Mouse (Mus musculus): ENCODE measurements around the gene Mrln. TPM values are rescaled to one million over a fixed set of nuclear protein-coding genes. Genes with fewer than 3 reads are reported as not detected.

Gene Mrln
- polyA plus RNA-seq (2015; fragmentation: Nextera tagmentation; extraction: Ambion mirVana): 0.70 TPM in 1 of 2 replicates, not detected in the other

DNA sequence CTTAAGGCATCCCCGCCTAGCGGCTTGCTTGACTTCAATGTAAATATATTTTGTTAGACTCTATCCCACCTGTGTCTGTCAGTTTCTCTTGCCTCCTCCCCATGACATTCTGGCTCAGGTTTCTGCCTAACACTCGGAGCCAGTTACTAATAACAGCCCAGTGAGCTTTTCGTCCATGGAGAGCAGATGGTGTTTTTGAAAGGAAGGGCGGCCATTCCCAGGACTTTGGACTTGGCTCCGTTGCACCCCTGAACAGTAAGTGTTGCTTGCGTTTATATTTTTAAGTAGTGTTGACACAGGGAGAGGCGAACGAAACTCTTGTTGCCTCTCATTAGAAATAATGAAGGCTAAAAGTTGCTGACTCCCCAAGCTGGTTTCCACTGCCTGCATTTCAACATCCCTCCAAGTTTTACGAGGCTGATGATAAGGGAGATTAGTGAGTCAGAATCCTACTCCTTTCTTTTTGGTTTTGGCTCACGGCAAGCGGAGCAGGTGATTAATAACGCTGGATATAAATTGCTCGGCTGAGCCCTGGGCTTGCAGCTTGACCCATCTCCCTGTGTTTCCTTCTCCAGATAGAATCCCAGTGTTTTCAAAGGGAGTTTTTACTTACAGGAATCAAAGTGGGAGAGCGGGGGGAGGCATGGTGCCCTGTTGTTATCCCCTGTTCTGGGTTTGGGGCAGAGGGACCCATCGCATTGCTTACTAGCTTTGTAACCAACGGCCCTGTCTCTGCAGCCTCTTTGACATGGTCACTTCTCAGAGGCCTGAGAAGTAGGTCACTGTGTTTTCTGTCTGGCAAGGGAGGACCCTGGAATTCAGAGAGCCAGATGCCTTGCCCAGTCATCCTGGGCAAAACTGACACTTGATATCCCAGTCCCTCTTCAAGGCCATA is at the start of gene Mrln:
Gene Mrln (plus strand): TSS at position 160 of the 895 bp plus-strand sequence.
- Histone ChIP-seq H3K36me3 (no peaks in the 10 kb centered on the region), H3K4me1 (no peaks in the 10 kb centered on the region; the same call in 1 of the 2 replicates), H3K9me3 (no peaks in the 10 kb centered on the region), H3K9ac (no peak within 1 kb of the TSS), H3K27me3 (no peaks in the 10 kb centered on the region), H3K4me3 (no peak within 1 kb of the TSS), H3K4me2 (peak within 1 kb of the TSS; percentile 19; the same call in 1 of the 2 replicates), H3K27ac (no peak within 1 kb of the TSS)
- WGBS: 39% methylated on average over 17 of the region's 17 CpGs
- ATAC-seq (ENCODE audit: borderline replicate concordance, extremely low read depth, low FRiP score, low TSS enrichment): no peak

- 69% methylated on average over 3 of the region's 3 CpGs for WGBS
- Histone ChIP-seq H3K9ac (no peak overlapping the region), H3K27me3 (no peaks in the 10 kb centered on the region), H3K27ac (no peak overlapping the region), H3K9me3 (no peaks in the 10 kb centered on the region), H3K36me3 (peaks cover 35% of the 10 kb centered on the region), H3K4me2 (no peak overlapping the region), H3K4me1 (peaks cover 7% of the 10 kb centered on the region), H3K4me3 (no peak overlapping the region)
- ATAC-seq (ENCODE audit: borderline replicate concordance, extremely low read depth, low FRiP score, low TSS enrichment): no peak
Measured at GRCm38 (mm10) chr10:70156431-70157165, 47.9 kb upstream of the Mrln start.

DNA sequence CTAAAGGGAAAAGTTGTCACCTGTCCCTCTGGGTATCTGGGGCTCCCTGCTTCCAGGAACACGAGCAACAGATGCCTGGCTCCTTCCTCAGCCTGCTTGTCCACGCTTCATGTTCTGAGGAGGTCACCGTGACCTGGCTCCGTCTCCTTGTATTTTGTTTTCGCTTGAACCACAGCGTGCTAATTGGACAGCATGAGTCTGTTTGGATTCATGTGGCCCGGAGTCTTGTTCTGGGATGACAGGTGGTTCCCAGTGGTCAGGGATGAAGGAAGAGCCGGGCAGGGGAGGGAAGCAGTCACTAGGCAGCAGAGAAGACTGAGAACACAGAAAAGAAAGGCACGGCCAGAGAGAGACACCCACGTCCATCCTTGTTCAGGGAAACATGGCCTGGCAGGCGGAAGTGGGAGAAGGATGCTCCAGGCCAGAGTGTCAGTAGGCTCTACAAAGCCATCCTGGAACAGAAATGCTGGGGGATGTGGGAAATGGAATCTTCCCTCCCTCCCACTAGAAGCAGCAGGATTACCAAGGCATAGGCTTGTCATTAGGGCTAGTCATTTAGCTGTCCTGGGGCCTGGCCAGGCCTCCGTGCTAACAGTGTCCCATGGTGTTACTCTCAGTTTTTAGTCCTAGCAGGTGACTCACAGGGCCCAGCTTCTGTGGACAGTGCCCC is 44.7 kb upstream of the Mrln start:
- peaks cover 29% of the 10 kb centered on the region for H3K36me3 ChIP-seq
- WGBS: 76% methylated on average over 12 of the region's 12 CpGs
- H3K9ac ChIP-seq: no peak overlapping the region
- H3K27ac ChIP-seq: no peak overlapping the region
- H3K4me1 ChIP-seq: no peaks in the 10 kb centered on the region
- no peaks in the 10 kb centered on the region for H3K9me3 ChIP-seq
- no peaks in the 10 kb centered on the region for H3K27me3 ChIP-seq
- no peak overlapping the region for H3K4me3 ChIP-seq
- H3K4me2 ChIP-seq: no peak overlapping the region
- no peak for ATAC-seq (ENCODE audit: borderline replicate concordance, extremely low read depth, low FRiP score, low TSS enrichment)

DNA sequence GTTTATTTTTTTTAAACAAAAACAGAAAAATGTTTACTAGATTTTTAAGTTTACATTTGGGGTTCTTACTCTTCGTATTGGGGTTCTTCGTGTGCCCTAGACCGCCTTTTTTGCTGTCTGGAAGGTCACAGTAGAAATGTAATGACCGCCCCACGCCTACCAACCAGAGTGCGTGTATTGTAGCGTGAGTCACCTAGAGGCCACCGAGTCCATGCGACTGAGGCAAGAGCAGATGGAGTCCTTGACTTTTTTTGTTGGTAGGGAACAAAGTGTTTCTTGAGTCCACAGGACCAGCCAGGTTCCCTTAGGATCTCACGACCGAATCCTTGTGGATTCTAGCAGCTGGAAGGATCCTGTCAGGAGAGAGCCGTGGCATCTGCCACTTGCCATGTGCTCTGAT is 43.7 kb upstream of the Mrln start:
- no peak overlapping the region for H3K27ac ChIP-seq
- no peaks in the 10 kb centered on the region for H3K9me3 ChIP-seq
- no peak for ATAC-seq (ENCODE audit: borderline replicate concordance, extremely low read depth, low FRiP score, low TSS enrichment)
- H3K4me2 ChIP-seq: no peak overlapping the region
- H3K4me1 ChIP-seq: 0 out of 2 replicates have a peak, but pooled peaks cover 2% of the 10 kb centered on the region
- no peak overlapping the region for H3K4me3 ChIP-seq
- peaks cover 18% of the 10 kb centered on the region for H3K36me3 ChIP-seq
- 88% methylated on average over 12 of the region's 12 CpGs for WGBS
- no peaks in the 10 kb centered on the region for H3K27me3 ChIP-seq
- no peak overlapping the region for H3K9ac ChIP-seq

- ATAC-seq (ENCODE audit: borderline replicate concordance, extremely low read depth, low FRiP score, low TSS enrichment): no peak
- H3K4me1 ChIP-seq: 0 out of 2 replicates have a peak, but pooled peaks cover 2% of the 10 kb centered on the region
- no peak overlapping the region for H3K9ac ChIP-seq
- H3K27me3 ChIP-seq: no peaks in the 10 kb centered on the region
- no peaks in the 10 kb centered on the region for H3K9me3 ChIP-seq
- no peak overlapping the region for H3K4me2 ChIP-seq
- WGBS: 86% methylated on average over 14 of the region's 14 CpGs
- no peak overlapping the region for H3K4me3 ChIP-seq
- peaks cover 12% of the 10 kb centered on the region for H3K36me3 ChIP-seq
- no peak overlapping the region for H3K27ac ChIP-seq
Measured at GRCm38 (mm10) chr10:70161504-70161903, 43.0 kb upstream of the Mrln start.

DNA sequence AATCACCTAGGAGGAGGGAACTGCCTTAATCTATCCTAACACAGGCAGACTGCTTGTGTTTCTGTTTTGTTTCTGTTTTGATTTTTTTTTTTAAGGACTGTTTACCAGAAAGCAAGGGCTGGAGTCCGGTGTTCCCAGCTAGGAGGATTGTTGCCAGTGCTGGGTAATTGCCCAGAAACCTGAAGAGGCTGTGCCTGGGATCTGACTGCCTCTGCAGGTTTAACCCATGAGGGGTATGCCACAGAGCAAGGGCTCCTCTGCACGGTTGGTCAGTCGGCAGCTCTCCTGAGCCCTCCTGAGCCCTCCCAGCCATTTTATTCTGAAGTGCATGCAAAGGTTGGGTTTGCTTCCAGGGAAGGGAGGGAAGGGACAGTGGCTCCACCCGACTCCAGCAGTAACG is 40.8 kb upstream of the Mrln start:
- 0 out of 2 replicates have a peak, but pooled peaks cover 2% of the 10 kb centered on the region for H3K4me1 ChIP-seq
- H3K27ac ChIP-seq: no peak overlapping the region
- WGBS: 44% methylated on average over 5 of the region's 5 CpGs
- H3K9me3 ChIP-seq: no peaks in the 10 kb centered on the region
- no peaks in the 10 kb centered on the region for H3K27me3 ChIP-seq
- H3K4me3 ChIP-seq: no peak overlapping the region
- no peak overlapping the region for H3K4me2 ChIP-seq
- H3K9ac ChIP-seq: no peak overlapping the region
- no peak for ATAC-seq (ENCODE audit: borderline replicate concordance, extremely low read depth, low FRiP score, low TSS enrichment)
- H3K36me3 ChIP-seq: peaks cover 15% of the 10 kb centered on the region; the same call in 1 of the 2 replicates

DNA sequence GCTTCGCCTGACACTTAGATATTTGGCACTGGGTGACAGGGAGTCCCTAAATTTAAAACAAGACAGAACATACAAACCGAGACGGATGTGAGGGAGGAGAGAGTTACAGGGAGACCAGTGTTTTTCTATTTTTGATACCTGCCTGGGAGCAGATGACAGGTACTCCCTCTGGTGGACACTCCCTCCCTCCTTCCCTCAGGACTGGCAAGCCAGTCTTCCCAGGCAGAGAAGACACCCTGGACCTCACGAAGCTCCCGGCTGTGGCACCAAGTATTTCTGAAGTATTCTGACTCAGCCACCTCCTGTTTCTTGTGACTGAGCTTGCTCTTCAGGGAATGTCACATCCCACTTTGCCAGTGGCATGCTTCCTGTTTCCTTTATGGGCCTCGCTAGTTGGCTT is 38.6 kb upstream of the Mrln start:
- no peak overlapping the region for H3K9ac ChIP-seq
- H3K9me3 ChIP-seq: no peaks in the 10 kb centered on the region
- no peak overlapping the region for H3K4me3 ChIP-seq
- H3K27me3 ChIP-seq: no peaks in the 10 kb centered on the region
- 56% methylated on average over 6 of the region's 6 CpGs for WGBS
- H3K4me2 ChIP-seq: no peak overlapping the region
- H3K4me1 ChIP-seq: 0 out of 2 replicates have a peak, but pooled peaks cover 2% of the 10 kb centered on the region
- H3K27ac ChIP-seq: no peak overlapping the region
- no peak for ATAC-seq (ENCODE audit: borderline replicate concordance, extremely low read depth, low FRiP score, low TSS enrichment)
- peaks cover 24% of the 10 kb centered on the region; the same call in 1 of the 2 replicates for H3K36me3 ChIP-seq

DNA sequence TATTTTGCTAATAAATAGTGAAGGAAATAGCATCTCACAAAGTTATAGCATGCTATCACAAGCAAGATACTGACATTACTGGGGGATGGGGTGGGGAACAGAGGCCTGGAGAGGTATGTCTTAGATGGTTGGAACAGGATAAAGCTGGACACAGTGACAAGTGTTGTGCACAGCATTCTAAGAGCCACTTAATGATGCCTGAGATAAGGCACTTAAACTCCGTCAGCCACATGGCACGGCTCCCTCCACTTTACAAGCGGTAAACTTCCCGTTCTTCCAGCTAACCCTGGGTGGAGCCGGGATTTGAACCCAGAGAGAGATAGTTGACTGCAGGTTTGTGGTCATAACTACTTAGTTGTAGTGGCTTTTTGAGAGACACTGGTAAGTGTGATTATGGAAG is 38.0 kb upstream of the Mrln start:
- no peak overlapping the region for H3K4me2 ChIP-seq
- 65% methylated on average over 5 of the region's 5 CpGs for WGBS
- 0 out of 2 replicates have a peak, but pooled peaks cover 2% of the 10 kb centered on the region for H3K4me1 ChIP-seq
- no peaks in the 10 kb centered on the region for H3K9me3 ChIP-seq
- H3K4me3 ChIP-seq: no peak overlapping the region
- peaks cover 30% of the 10 kb centered on the region; the same call in 1 of the 2 replicates for H3K36me3 ChIP-seq
- no peak overlapping the region for H3K27ac ChIP-seq
- H3K9ac ChIP-seq: no peak overlapping the region
- no peaks in the 10 kb centered on the region for H3K27me3 ChIP-seq
- ATAC-seq (ENCODE audit: borderline replicate concordance, extremely low read depth, low FRiP score, low TSS enrichment): no peak

DNA sequence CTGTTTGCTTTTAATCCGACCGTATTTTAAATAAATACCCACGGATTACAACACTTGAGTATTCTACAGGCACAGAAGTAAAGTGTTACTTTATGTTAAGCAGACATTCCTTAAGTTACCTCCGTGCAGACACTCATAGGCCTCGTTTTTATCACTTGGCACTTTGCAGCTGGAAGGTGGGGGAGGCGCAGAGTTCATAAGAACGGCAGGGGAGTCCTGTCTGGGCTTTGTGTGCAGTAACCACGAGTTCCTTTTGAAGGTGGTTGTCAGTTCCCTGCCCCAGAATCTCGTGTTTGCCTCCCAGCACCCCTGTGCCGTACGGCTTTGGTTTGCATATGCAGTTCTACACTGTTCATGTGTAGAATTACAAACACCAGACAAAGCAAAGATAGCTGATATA is 36.8 kb upstream of the Mrln start:
- H3K27ac ChIP-seq: no peak overlapping the region
- no peaks in the 10 kb centered on the region for H3K9me3 ChIP-seq
- H3K27me3 ChIP-seq: no peaks in the 10 kb centered on the region
- no peak overlapping the region for H3K4me2 ChIP-seq
- WGBS: 36% methylated on average over 11 of the region's 11 CpGs
- no peak for ATAC-seq (ENCODE audit: borderline replicate concordance, extremely low read depth, low FRiP score, low TSS enrichment)
- no peak overlapping the region for H3K9ac ChIP-seq
- peaks cover 30% of the 10 kb centered on the region for H3K36me3 ChIP-seq
- H3K4me3 ChIP-seq: no peak overlapping the region
- 0 out of 2 replicates have a peak, but pooled peaks cover 2% of the 10 kb centered on the region for H3K4me1 ChIP-seq

DNA sequence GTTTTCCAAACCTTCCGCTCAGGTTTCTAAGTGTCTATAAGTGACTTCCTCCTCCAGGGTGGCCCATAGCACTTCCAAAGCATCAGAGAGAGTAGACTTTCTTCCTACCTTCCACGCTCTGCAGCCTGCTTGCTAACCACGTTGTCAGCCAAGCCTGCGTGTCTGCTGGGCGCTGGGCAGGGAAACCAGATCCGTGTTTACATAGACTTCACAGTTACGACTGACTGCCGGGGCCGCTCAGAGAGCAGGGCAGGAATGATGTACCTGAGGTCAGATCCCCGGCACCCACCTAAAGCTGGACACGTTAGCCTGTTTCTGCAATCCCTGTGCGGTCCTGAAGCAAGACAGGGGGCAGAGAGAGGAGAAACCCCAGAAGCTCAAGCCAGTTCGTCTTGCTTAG is 36.1 kb upstream of the Mrln start:
- no peak overlapping the region for H3K4me3 ChIP-seq
- no peak for ATAC-seq (ENCODE audit: borderline replicate concordance, extremely low read depth, low FRiP score, low TSS enrichment)
- H3K4me1 ChIP-seq: 0 out of 2 replicates have a peak, but pooled peaks cover 2% of the 10 kb centered on the region
- H3K27me3 ChIP-seq: no peaks in the 10 kb centered on the region
- H3K9me3 ChIP-seq: no peaks in the 10 kb centered on the region
- peaks cover 30% of the 10 kb centered on the region for H3K36me3 ChIP-seq
- H3K27ac ChIP-seq: no peak overlapping the region
- no peak overlapping the region for H3K4me2 ChIP-seq
- H3K9ac ChIP-seq: no peak overlapping the region
- WGBS: 37% methylated on average over 13 of the region's 13 CpGs

DNA sequence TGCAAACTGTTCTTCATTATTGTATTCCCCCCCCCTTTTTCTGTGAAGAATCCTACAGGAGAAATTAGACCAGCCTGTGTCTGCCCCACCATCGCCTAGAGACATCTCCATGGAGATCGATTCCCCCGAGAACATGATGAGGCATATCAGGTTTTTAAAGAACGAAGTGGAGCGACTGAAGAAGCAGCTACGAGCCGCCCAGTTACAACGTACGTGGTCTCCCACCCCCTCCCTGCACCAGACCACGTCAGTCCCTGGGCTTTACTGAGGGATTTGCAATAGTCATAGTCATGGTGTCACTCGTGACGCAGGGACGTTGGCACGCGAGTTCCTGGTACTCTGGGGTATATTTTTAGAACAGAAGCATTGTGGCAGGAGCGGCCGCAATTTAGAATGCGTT is 35.4 kb upstream of the Mrln start:
- no peak overlapping the region for H3K9ac ChIP-seq
- no peak overlapping the region for H3K27ac ChIP-seq
- no peaks in the 10 kb centered on the region for H3K9me3 ChIP-seq
- ATAC-seq (ENCODE audit: borderline replicate concordance, extremely low read depth, low FRiP score, low TSS enrichment): no peak
- H3K4me1 ChIP-seq: 0 out of 2 replicates have a peak, but pooled peaks cover 2% of the 10 kb centered on the region
- no peak overlapping the region for H3K4me3 ChIP-seq
- no peaks in the 10 kb centered on the region for H3K27me3 ChIP-seq
- peaks cover 30% of the 10 kb centered on the region for H3K36me3 ChIP-seq
- WGBS: 79% methylated on average over 18 of the region's 18 CpGs
- H3K4me2 ChIP-seq: no peak overlapping the region
